Mouse (Mus musculus) CH12.LX (cell line): Measurements from ENCODE around the gene Spryd3.

Source experiments
- CHD1 ChIP-seq: IDR thresholded peaks from 2 replicates; pipeline ENCODE4 v1.6.1; 2012; ENCODE audit warnings: low read depth, low read length, improper control_type of control experiment, inconsistent platforms
- CTCF ChIP-seq, 2 experiments: IDR thresholded peaks in 1 of 2; conservative IDR thresholded peaks in 1 of 2; 2 replicates each; pipeline ENCODE4 v1.5.1; 2011 to 2012; ENCODE audit warnings: low read depth in 2 of 2, low read length in 2 of 2, improper control_type of control experiment in 1 of 2, inconsistent platforms in 1 of 2, mild to moderate bottlenecking in 1 of 2, moderate library complexity in 1 of 2
- EP300 ChIP-seq: IDR thresholded peaks from 2 replicates; pipeline ENCODE4 v1.6.1; 2011; ENCODE audit warnings: low read length, improper control_type of control experiment
- JUND ChIP-seq: conservative IDR thresholded peaks from 2 replicates; pipeline ENCODE4 v1.6.1; 2011; ENCODE audit warnings: low read depth, low read length, improper control_type of control experiment
- KAT2A ChIP-seq: IDR thresholded peaks from 2 replicates; pipeline ENCODE4 v1.6.1; 2012; ENCODE audit warnings: low read length, improper control_type of control experiment, inconsistent platforms; ENCODE audit not compliant: insufficient replicate concordance
- MAX ChIP-seq: IDR thresholded peaks from 2 replicates; pipeline ENCODE4 v1.6.1; 2011; ENCODE audit warnings: low read length, improper control_type of control experiment
- MAZ ChIP-seq: IDR thresholded peaks from 2 replicates; pipeline ENCODE4 v1.6.1; 2012; ENCODE audit warnings: low read depth, mild to moderate bottlenecking, inconsistent platforms, low read length, improper control_type of control experiment, moderate library complexity
- MEF2A ChIP-seq: IDR thresholded peaks from 2 replicates; pipeline ENCODE4 v1.6.1; 2014; ENCODE audit warnings: low read depth, mild to moderate bottlenecking, inconsistent platforms, low read length, improper control_type of control experiment, borderline replicate concordance
- NRF1 ChIP-seq: IDR thresholded peaks from 2 replicates; pipeline ENCODE4 v1.6.1; 2014; ENCODE audit warnings: low read depth, mild to moderate bottlenecking, inconsistent platforms, low read length, improper control_type of control experiment, moderate library complexity
- POLR2A ChIP-seq: IDR thresholded peaks from 2 replicates; pipeline ENCODE4 v1.6.1; 2011; ENCODE audit warnings: low read depth, mild to moderate bottlenecking, improper control_type of control experiment, low read length
- RCOR1 ChIP-seq: conservative IDR thresholded peaks from 2 replicates; pipeline ENCODE4 v1.6.1; 2012; ENCODE audit warnings: low read depth, mild to moderate bottlenecking, inconsistent platforms, low read length, improper control_type of control experiment
- TCF12 ChIP-seq: IDR thresholded peaks from 2 replicates; pipeline ENCODE4 v1.6.1; 2014; ENCODE audit warnings: low read depth, mild to moderate bottlenecking, inconsistent platforms, low read length, improper control_type of control experiment
- USF1 ChIP-seq: IDR thresholded peaks from 2 replicates; pipeline ENCODE4 v1.6.1; 2014; ENCODE audit warnings: low read depth, mild to moderate bottlenecking, inconsistent platforms, low read length, improper control_type of control experiment
- USF2 ChIP-seq: conservative IDR thresholded peaks from 2 replicates; pipeline ENCODE4 v1.6.1; 2011; ENCODE audit warnings: low read depth, low read length, improper control_type of control experiment

DNA sequence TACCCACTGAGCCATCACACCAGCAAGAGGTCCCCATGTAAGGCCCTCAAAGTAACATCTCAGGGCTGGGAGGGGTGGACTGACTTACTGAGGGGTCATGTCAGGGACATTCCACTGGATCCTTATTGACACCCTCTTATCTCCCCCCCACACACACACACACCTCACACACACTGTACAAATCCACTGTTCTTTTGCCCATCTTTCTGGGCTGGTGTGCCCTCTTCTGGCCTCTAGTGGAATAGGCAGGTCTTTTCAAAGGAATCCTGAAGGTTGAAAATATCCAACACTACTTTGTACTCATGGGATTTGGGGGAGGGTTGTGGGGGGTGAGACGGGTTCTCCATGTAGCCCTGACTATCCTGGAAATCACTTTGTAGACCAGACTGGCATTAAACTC is 10.8 kb upstream of the Spryd3 start:
- TF ChIP-seq RCOR1: no peak
- peak; percentile 85 to 93 for TF ChIP-seq CTCF (conservative IDR thresholded peaks at IDR 0.05 in 1 of 2, IDR thresholded peaks at IDR 0.05 in 1 of 2; ENCODE audit: low read depth in 2 of 2, low read length in 2 of 2)
- TF ChIP-seq USF2: no peak
- no peak for TF ChIP-seq POLR2A
- no peak for TF ChIP-seq USF1
- TF ChIP-seq JUND: no peak
- TF ChIP-seq TCF12: no peak
- no peak for TF ChIP-seq CHD1
- no peak for TF ChIP-seq EP300
- no peak for TF ChIP-seq MAX
- no peak for TF ChIP-seq MEF2A
- 0 out of 2 replicates have a peak, but pooled peaks have one; percentile 33 for TF ChIP-seq MAZ
- TF ChIP-seq NRF1: no peak
- no peak for TF ChIP-seq KAT2A
